Mouse (Mus musculus) myocyte (in vitro differentiated cells): ENCODE results near the gene Son.

Experiments used
- POLR2A ChIP-seq: IDR thresholded peaks from one replicate; pipeline ENCODE4 v1.6.1; 2011; ENCODE audit warnings: low read depth, mild to moderate bottlenecking, control low read depth, moderate library complexity; ENCODE audit not compliant: insufficient read length
- TCF12 ChIP-seq: IDR thresholded peaks from one replicate; pipeline ENCODE4 v1.6.1; 2011; ENCODE audit warnings: mild to moderate bottlenecking, control low read depth; ENCODE audit not compliant: poor library complexity, insufficient read depth, severe bottlenecking

DNA sequence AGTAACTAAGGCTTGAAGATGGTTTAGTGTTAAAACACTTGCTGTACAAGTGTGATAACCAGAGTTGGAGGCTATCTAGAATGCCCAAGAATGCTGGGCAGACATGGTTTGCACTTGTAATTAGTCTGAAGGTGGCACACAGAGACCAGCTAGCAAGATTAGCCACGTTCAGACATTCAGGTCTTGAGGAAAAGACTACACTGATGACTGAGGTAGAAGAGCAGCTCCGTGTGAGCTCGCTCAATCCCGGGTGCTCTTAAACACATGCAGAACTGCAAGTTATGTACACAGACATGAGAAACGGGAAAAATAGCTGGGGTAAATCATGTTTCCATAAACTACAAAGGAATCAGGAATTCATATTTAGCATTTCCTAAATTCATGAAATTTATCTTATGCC, 33.4 kb downstream of the Son start:
- TF ChIP-seq POLR2A (no peak), TCF12 (no peak)
